In genomic region chr2:34566146-34566545, GRCm38 (mm10) we compare ENCODE assay signal across 23 mouse cellular contexts.
DNase-seq lines count a peak whose midpoint lies in the region; ATAC-seq lines count a peak whose summit lies in the region.
"Had no signal": no experiment of that assay in that cellular context is flagged by ENCODE, and none has a peak within 500 bp of the region (broad histone marks: within the 10 kb centered on the region; RNA-seq: fewer than 3 reads in every experiment).

No protein-coding gene starts in this region.

- no peaks in the 10 kb centered on the region for H3K9me3 ChIP-seq in kidney, embryonic 14.5 days (ENCODE audit: control insufficient read depth, low read length)
- H3K9me3 ChIP-seq in heart, embryonic 12.5 days (replicated peaks): no peaks in the 10 kb centered on the region
- H3K9me3 ChIP-seq: embryonic facial prominence, embryonic 15.5 days; forebrain, embryonic 10.5 days; G1E; heart, embryonic 13.5 days; hindbrain, embryonic 13.5 days; limb, embryonic 15.5 days; midbrain, embryonic 13.5 days; neural tube, embryonic 15.5 days had no signal

- H3K36me3 ChIP-seq in kidney, embryonic 14.5 days (ENCODE audit: control insufficient read depth, insufficient read depth, low read length): no peaks in the 10 kb centered on the region
- H3K36me3 ChIP-seq in heart, embryonic 12.5 days: no peaks in the 10 kb centered on the region
- H3K36me3 ChIP-seq: embryonic facial prominence, embryonic 15.5 days; forebrain, embryonic 10.5 days; heart, embryonic 13.5 days; hindbrain, embryonic 13.5 days; limb, embryonic 15.5 days; midbrain, embryonic 13.5 days; neural tube, embryonic 15.5 days had no signal

- H3K27me3 ChIP-seq in kidney, embryonic 14.5 days (ENCODE audit: control insufficient read depth, insufficient read depth, low read length): no peaks in the 10 kb centered on the region
- H3K27me3 ChIP-seq in heart, embryonic 12.5 days (replicated peaks): no peaks in the 10 kb centered on the region
- H3K27me3 ChIP-seq: embryonic facial prominence, embryonic 15.5 days; heart, embryonic 13.5 days; limb, embryonic 15.5 days; neural tube, embryonic 15.5 days had no signal

- H3K27ac ChIP-seq in kidney, embryonic 14.5 days (ENCODE audit: low read depth, low read length): no peak overlapping the region
- H3K27ac ChIP-seq in heart, embryonic 12.5 days (ENCODE audit: poor library complexity, severe bottlenecking): no peak overlapping the region
- H3K27ac ChIP-seq: embryonic facial prominence, embryonic 15.5 days; forebrain, embryonic 10.5 days; heart, embryonic 13.5 days; hindbrain, embryonic 13.5 days; limb, embryonic 15.5 days; midbrain, embryonic 13.5 days; neural tube, embryonic 15.5 days had no signal

- H3K4me3 ChIP-seq in kidney, embryonic 14.5 days (ENCODE audit: low read length): no peak overlapping the region
- no peak overlapping the region for H3K4me3 ChIP-seq in heart, embryonic 12.5 days
- H3K4me3 ChIP-seq: embryonic facial prominence, embryonic 15.5 days; forebrain, embryonic 10.5 days; heart, embryonic 13.5 days; hindbrain, embryonic 13.5 days; limb, embryonic 15.5 days; midbrain, embryonic 13.5 days; neural tube, embryonic 15.5 days had no signal

- DNase-seq in kidney, adult 18-20 months: peak; percentile 64
- peak; percentile 90 to 96 for DNase-seq in adrenal gland, adult (ENCODE audit: inconsistent age in 2 of 2, low spot score in 1 of 2)
- DNase-seq in adrenal gland, postnatal 25 days: peak; percentile 84
- DNase-seq in kidney, postnatal 36 days: peak; percentile 66 to 82
- no peak for DNase-seq in layer of hippocampus, adult 9-11 months
- DNase-seq: cerebellum, adult 18-20 months; gastrocnemius, postnatal 10 days; heart, adult 11 months; right cerebral cortex, adult 18-20 months; thymus, adult 2 months had no signal

- WGBS in kidney, embryonic 14.5 days: 68% methylated on average over 4 of the region's 4 CpGs
- 64% methylated on average over 4 of the region's 4 CpGs for WGBS in heart, embryonic 12.5 days

- peaks cover 15% of the 10 kb centered on the region for H3K4me1 ChIP-seq in kidney, embryonic 14.5 days (ENCODE audit: control insufficient read depth, insufficient read depth, low read length)
- peaks cover 50% of the 10 kb centered on the region for H3K4me1 ChIP-seq in heart, embryonic 12.5 days (replicated peaks)

- ATAC-seq in kidney, embryonic 14.5 days (ENCODE audit: low FRiP score, low TSS enrichment): no peak
- no peak for ATAC-seq in frontal cortex, adult (ENCODE audit: low TSS enrichment)
- ATAC-seq in heart, embryonic 12.5 days (ENCODE audit: insufficient number of reproducible peaks, low FRiP score): no peak
- ATAC-seq: inflammation-experienced regulatory T-cells, adult 6 months; lung, postnatal 0 days; midbrain, embryonic 13.5 days had no signal

- H3K9ac ChIP-seq in kidney, embryonic 14.5 days (ENCODE audit: low read depth, low read length): no peak overlapping the region
- H3K9ac ChIP-seq in heart, embryonic 12.5 days: no peak overlapping the region
- H3K9ac ChIP-seq: embryonic facial prominence, embryonic 15.5 days; heart, embryonic 13.5 days; hindbrain, embryonic 13.5 days; limb, embryonic 15.5 days; midbrain, embryonic 13.5 days; neural tube, embryonic 15.5 days had no signal

- no peak overlapping the region for H3K4me2 ChIP-seq in kidney, embryonic 14.5 days (replicated peaks; ENCODE audit: low read depth, low read length)
- H3K4me2 ChIP-seq in heart, embryonic 12.5 days: no peak overlapping the region
- H3K4me2 ChIP-seq: embryonic facial prominence, embryonic 15.5 days; heart, embryonic 13.5 days; hindbrain, embryonic 13.5 days; limb, embryonic 15.5 days; midbrain, embryonic 13.5 days; neural tube, embryonic 15.5 days had no signal
